Mouse (Mus musculus): ENCODE data around the gene Map2k6. TPM values are rescaled to one million over a fixed set of nuclear protein-coding genes. Genes with fewer than 3 reads are reported as not detected.
"Not testable (repeated sequence)": the region's sequence is repeated elsewhere in the genome, so short reads cannot be mapped to it uniquely, and the experiment has no call there.

The Map2k6 gene
- 26.7 and 27.3 TPM in 2 replicates for polyA plus RNA-seq (2014; fragmentation: Nextera tagmentation; extraction: Ambion mirVana)

DNA sequence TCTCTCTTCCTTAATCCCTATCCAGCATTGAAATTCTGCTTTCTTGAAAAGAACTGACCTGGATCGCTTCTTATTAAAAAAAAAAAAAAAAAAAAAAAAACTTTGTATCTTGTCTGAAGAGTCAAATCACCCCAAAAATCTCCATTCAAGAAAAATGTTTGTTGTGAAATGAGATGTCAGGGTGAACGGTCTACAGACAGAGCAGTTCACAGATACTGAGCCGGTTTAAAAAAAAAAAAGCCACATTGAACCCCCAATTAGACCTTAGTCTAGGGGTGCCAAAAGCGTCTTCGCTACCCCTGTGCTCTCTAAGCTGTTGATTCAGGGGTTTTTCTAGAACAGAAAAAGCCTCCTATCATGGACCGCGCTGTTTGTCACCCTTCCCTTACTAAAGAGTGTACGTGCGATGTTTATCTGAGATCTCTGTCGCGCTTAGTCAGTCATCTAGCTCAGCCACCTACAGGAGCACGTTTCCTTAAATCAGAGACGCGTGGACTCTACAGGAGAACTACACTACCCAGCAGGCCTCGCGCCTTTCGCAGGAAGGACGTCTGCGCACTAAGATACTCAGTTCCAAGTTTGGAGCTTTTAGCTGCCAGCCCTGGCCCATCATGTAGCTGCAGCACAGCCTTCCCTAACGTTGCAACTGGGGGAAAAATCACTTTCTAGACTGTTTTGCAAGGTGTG is at the start of gene Map2k6:
Gene Map2k6, plus strand, starts transcription at position 570 of the 687 bp plus-strand sequence.
- H3K27me3 ChIP-seq (ENCODE audit: control insufficient read depth, insufficient read depth, low read length) = no peaks in the 10 kb centered on the region
- peak; percentile 93; the same call in 1 of the 2 replicates for ATAC-seq (ENCODE audit: insufficient number of reproducible peaks, insufficient read depth, low FRiP score, low read depth)
- H3K27ac ChIP-seq (ENCODE audit: low read length) = peak within 1 kb of the TSS; percentile 39; the same call in 1 of the 2 replicates
- H3K9ac ChIP-seq (replicated peaks; ENCODE audit: low read depth, low read length) = peak within 1 kb of the TSS; percentile 29
- no peaks in the 10 kb centered on the region for H3K36me3 ChIP-seq (ENCODE audit: control insufficient read depth, insufficient read depth, low read length)
- peak within 1 kb of the TSS; percentile 47 for H3K4me2 ChIP-seq (replicated peaks; ENCODE audit: low read depth, low read length)
- H3K9me3 ChIP-seq (ENCODE audit: control insufficient read depth, low read depth, low read length) = no peaks in the 10 kb centered on the region
- peak within 1 kb of the TSS; percentile 48 for H3K4me3 ChIP-seq (ENCODE audit: low read depth, low read length)
- 9% methylated on average over 20 of the region's 20 CpGs for WGBS
- peaks cover 22% of the 10 kb centered on the region; the same call in 1 of the 2 replicates for H3K4me1 ChIP-seq (ENCODE audit: control insufficient read depth, insufficient read depth, low read length)

DNA sequence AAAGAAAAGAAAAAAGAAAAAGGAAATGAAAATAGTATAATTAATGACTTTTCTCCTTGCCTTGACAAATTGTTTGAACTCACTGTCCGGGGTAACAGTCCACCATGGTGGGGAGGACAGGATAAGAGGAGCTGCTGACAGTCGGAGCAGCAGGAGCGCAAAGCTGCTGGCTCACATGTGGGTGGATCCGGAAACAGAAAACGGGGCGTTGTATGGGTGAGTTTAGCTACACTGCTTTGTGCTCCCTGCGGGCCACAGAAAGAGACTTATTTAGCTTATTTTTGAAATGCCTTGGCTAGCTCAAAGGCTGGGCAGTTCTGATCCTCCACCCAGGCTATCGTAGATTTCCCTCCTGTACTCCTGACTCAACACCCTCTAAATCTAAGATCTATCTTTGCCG is 44.7 kb upstream of the Map2k6 start:
- H3K9me3 ChIP-seq (ENCODE audit: control insufficient read depth, low read depth, low read length) = no peaks in the 10 kb centered on the region
- H3K9ac ChIP-seq (replicated peaks; ENCODE audit: low read depth, low read length) = no peak overlapping the region
- no peak for ATAC-seq (ENCODE audit: insufficient number of reproducible peaks, insufficient read depth, low FRiP score, low read depth)
- WGBS = 71% methylated on average over 9 of the region's 9 CpGs
- no peak overlapping the region for H3K4me3 ChIP-seq (ENCODE audit: low read depth, low read length)
- no peaks in the 10 kb centered on the region for H3K4me1 ChIP-seq (ENCODE audit: control insufficient read depth, insufficient read depth, low read length)
- H3K27ac ChIP-seq (ENCODE audit: low read length) = no peak overlapping the region
- H3K27me3 ChIP-seq (ENCODE audit: control insufficient read depth, insufficient read depth, low read length) = no peaks in the 10 kb centered on the region
- no peaks in the 10 kb centered on the region for H3K36me3 ChIP-seq (ENCODE audit: control insufficient read depth, insufficient read depth, low read length)
- H3K4me2 ChIP-seq (replicated peaks; ENCODE audit: low read depth, low read length) = no peak overlapping the region

DNA sequence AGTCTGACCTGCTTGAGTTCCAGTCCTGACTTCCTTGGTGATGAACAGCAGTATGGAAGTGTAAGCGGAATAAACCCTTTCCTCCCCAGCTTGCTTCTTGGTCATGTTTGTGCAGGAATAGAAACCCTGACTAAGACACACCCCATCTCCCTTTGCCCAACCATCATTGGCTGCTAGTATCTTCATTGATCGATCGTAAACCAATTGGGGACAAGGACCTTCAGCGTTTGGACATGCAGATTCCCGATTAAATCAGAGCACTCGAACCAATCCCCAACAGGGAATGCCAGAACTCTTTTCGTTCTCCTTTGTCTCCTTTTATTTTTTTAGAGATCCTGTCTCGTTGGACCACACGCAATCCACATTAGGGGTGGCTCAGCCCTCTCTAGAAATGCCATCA is 43.8 kb upstream of the Map2k6 start:
- not testable (repeated sequence) for H3K9me3 ChIP-seq (ENCODE audit: control insufficient read depth, low read depth, low read length); H3K4me2 ChIP-seq (replicated peaks; ENCODE audit: low read depth, low read length); ATAC-seq (ENCODE audit: insufficient number of reproducible peaks, insufficient read depth, low FRiP score, low read depth); H3K27ac ChIP-seq (ENCODE audit: low read length); H3K36me3 ChIP-seq (ENCODE audit: control insufficient read depth, insufficient read depth, low read length); H3K9ac ChIP-seq (replicated peaks; ENCODE audit: low read depth, low read length); H3K4me1 ChIP-seq (ENCODE audit: control insufficient read depth, insufficient read depth, low read length); H3K4me3 ChIP-seq (ENCODE audit: low read depth, low read length); H3K27me3 ChIP-seq (ENCODE audit: control insufficient read depth, insufficient read depth, low read length)
- 83% methylated on average over 9 of the region's 9 CpGs for WGBS

DNA sequence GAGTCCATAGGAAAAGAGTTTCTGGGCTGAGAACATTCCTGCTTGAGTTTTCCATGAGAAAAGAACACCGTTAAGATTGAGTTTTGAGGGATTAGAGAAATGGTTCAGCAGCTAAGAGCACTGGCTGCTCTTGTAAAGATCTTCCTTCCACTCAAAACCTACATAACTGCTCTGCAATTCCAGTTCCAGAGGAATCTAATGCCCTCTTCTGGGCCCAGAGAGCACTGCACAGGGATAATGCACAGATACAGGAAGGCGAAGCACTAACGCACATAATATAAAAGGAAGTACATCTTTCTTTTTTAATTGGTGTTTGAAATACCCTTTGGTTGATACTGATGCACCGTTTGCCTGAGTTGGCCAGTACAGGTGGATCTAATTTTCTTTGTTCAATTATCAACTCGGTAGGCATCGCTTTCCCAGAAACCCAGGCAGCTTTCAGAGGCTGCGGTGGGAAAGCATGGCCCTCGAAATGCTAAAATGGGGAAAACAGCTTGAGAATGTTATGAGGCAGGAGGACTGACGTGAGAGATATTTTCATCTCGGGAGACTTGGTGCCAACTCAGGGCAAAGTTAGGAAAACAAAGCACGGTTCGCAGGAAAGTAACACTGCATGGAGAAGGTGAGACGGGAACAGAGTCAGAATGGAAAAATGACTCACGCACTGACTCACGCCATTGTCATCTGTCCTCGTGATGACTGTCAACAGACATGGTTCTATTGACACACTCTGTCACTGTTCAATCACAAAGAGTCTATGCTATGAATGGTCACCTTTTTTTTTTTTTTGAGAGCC is 41.0 kb upstream of the Map2k6 start:
- no peak for ATAC-seq (ENCODE audit: insufficient number of reproducible peaks, insufficient read depth, low FRiP score, low read depth)
- no peaks in the 10 kb centered on the region for H3K27me3 ChIP-seq (ENCODE audit: control insufficient read depth, insufficient read depth, low read length)
- no peak overlapping the region for H3K27ac ChIP-seq (ENCODE audit: low read length)
- H3K9ac ChIP-seq (replicated peaks; ENCODE audit: low read depth, low read length) = no peak overlapping the region
- WGBS = 72% methylated on average over 16 of the region's 16 CpGs
- no peak overlapping the region for H3K4me3 ChIP-seq (ENCODE audit: low read depth, low read length)
- no peaks in the 10 kb centered on the region for H3K36me3 ChIP-seq (ENCODE audit: control insufficient read depth, insufficient read depth, low read length)
- no peak overlapping the region for H3K4me2 ChIP-seq (replicated peaks; ENCODE audit: low read depth, low read length)
- H3K4me1 ChIP-seq (ENCODE audit: control insufficient read depth, insufficient read depth, low read length) = no peaks in the 10 kb centered on the region
- no peaks in the 10 kb centered on the region for H3K9me3 ChIP-seq (ENCODE audit: control insufficient read depth, low read depth, low read length)

DNA sequence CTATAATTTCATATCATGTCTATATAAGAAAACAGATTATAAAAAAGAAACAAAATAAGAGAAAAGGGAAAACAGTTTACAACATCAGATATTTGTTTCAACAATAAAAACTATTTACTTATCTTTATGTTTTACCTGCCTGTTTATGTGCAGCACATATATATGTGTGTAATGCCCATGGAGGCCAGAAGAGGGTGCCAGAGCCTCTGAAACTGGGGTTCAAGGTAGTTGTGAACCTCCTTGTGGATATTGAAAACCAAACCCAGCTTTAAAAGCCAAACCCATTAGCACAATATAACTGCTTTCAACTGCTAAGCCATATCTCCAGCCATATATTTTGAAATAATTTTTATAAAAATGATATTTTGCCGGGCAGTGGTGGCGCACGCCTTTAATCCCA is 33.9 kb upstream of the Map2k6 start:
- no peaks in the 10 kb centered on the region for H3K27me3 ChIP-seq (ENCODE audit: control insufficient read depth, insufficient read depth, low read length)
- H3K36me3 ChIP-seq (ENCODE audit: control insufficient read depth, insufficient read depth, low read length) = no peaks in the 10 kb centered on the region
- ATAC-seq (ENCODE audit: insufficient number of reproducible peaks, insufficient read depth, low FRiP score, low read depth) = no peak
- H3K9ac ChIP-seq (replicated peaks; ENCODE audit: low read depth, low read length) = no peak overlapping the region
- H3K4me3 ChIP-seq (ENCODE audit: low read depth, low read length) = no peak overlapping the region
- no peak overlapping the region for H3K27ac ChIP-seq (ENCODE audit: low read length)
- H3K4me1 ChIP-seq (ENCODE audit: control insufficient read depth, insufficient read depth, low read length) = no peaks in the 10 kb centered on the region
- H3K4me2 ChIP-seq (replicated peaks; ENCODE audit: low read depth, low read length) = no peak overlapping the region
- H3K9me3 ChIP-seq (ENCODE audit: control insufficient read depth, low read depth, low read length) = no peaks in the 10 kb centered on the region
- 75% methylated on average over 3 of the region's 3 CpGs for WGBS

DNA sequence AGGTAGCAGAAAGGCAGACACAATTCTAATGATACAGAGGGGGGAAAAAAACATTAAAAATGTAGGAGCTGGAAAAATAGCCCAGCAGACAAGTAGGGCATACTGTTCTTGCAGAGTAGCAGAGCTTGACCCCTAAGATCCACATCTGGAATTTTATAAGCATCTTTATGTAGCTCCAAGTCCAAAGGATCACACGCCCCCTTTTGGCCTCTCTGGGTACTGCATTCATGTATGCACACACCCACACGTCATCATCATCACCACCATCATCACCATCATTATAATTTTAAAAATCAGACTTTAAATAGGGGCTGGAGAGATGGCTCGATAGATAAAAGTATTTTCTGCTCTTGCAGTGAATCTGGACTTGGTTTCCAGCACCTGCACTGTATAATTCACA is 32.0 kb upstream of the Map2k6 start:
- Histone ChIP-seq H3K27me3 (ENCODE audit: control insufficient read depth, insufficient read depth, low read length) (no peaks in the 10 kb centered on the region), H3K27ac (ENCODE audit: low read length) (no peak overlapping the region), H3K4me3 (ENCODE audit: low read depth, low read length) (no peak overlapping the region), H3K9me3 (ENCODE audit: control insufficient read depth, low read depth, low read length) (no peaks in the 10 kb centered on the region), H3K36me3 (ENCODE audit: control insufficient read depth, insufficient read depth, low read length) (no peaks in the 10 kb centered on the region), H3K4me2 (replicated peaks; ENCODE audit: low read depth, low read length) (no peak overlapping the region), H3K4me1 (ENCODE audit: control insufficient read depth, insufficient read depth, low read length) (no peaks in the 10 kb centered on the region), H3K9ac (replicated peaks; ENCODE audit: low read depth, low read length) (no peak overlapping the region)
- ATAC-seq (ENCODE audit: insufficient number of reproducible peaks, insufficient read depth, low FRiP score, low read depth) = no peak
- 71% methylated on average over 3 of the region's 3 CpGs for WGBS

DNA sequence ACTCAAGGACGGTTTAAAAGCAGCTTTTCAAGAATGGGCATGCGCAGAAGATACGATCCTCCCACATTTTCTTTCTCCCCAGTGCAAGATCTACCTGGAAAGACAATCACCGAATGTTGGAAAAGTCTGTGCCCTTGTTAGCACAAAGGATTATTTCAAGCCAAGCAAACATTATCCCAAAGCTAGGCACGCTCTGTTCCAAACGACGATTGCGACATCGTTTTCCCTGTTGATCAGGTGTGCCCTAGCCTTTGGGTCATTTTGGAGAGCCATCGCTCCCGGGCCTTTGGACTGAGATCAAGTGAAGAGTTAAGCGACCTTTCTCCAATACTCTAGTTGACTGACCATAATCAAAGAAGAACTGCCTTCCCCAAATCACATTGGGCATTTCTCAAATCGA is 31.3 kb upstream of the Map2k6 start:
- Histone ChIP-seq H3K4me3 (ENCODE audit: low read depth, low read length) (no peak overlapping the region), H3K27me3 (ENCODE audit: control insufficient read depth, insufficient read depth, low read length) (no peaks in the 10 kb centered on the region), H3K4me1 (ENCODE audit: control insufficient read depth, insufficient read depth, low read length) (no peaks in the 10 kb centered on the region), H3K36me3 (ENCODE audit: control insufficient read depth, insufficient read depth, low read length) (no peaks in the 10 kb centered on the region), H3K9me3 (ENCODE audit: control insufficient read depth, low read depth, low read length) (no peaks in the 10 kb centered on the region), H3K4me2 (replicated peaks; ENCODE audit: low read depth, low read length) (no peak overlapping the region), H3K27ac (ENCODE audit: low read length) (no peak overlapping the region), H3K9ac (replicated peaks; ENCODE audit: low read depth, low read length) (no peak overlapping the region)
- WGBS = 89% methylated on average over 13 of the region's 13 CpGs
- ATAC-seq (ENCODE audit: insufficient number of reproducible peaks, insufficient read depth, low FRiP score, low read depth) = no peak

DNA sequence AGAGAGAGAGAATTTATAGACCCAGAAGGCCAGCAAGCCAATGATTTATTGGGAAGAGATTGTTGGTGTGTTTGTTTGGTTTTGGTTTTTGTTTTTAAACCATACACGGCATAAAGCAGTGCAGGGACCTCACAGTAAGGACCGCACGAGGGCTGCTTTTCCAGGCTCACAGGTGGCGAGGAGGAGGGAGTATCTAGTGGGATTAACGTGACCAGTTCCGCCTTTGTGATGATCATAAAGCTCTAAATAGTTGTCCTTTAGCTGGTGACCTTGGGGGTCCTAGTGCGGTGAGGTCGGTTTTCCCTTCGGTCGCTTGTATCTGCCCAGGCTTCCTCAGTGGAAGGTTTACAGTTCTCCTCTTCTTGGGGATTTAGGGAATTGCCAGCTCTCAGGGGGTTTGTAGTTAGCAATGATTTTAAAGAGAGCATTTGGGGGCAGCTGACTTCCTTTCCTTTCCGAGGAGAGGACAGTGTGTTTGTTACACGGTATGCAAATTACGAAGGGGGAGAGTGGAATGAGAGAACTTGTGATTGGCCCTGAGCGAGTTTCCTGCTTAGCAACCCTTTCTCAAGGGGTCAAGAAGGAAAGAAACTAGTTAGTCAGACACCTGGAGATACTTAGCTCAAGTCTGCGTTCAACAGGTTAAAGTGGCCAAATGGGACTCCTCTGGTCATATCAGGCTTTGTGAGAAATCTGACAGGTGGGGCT is 29.5 kb upstream of the Map2k6 start:
- no peak overlapping the region for H3K4me2 ChIP-seq (replicated peaks; ENCODE audit: low read depth, low read length)
- no peak for ATAC-seq (ENCODE audit: insufficient number of reproducible peaks, insufficient read depth, low FRiP score, low read depth)
- H3K36me3 ChIP-seq (ENCODE audit: control insufficient read depth, insufficient read depth, low read length) = no peaks in the 10 kb centered on the region
- H3K27me3 ChIP-seq (ENCODE audit: control insufficient read depth, insufficient read depth, low read length) = no peaks in the 10 kb centered on the region
- no peak overlapping the region for H3K27ac ChIP-seq (ENCODE audit: low read length)
- WGBS = 17% methylated on average over 15 of the region's 15 CpGs
- no peak overlapping the region for H3K4me3 ChIP-seq (ENCODE audit: low read depth, low read length)
- no peaks in the 10 kb centered on the region for H3K4me1 ChIP-seq (ENCODE audit: control insufficient read depth, insufficient read depth, low read length)
- no peak overlapping the region for H3K9ac ChIP-seq (replicated peaks; ENCODE audit: low read depth, low read length)
- no peaks in the 10 kb centered on the region for H3K9me3 ChIP-seq (ENCODE audit: control insufficient read depth, low read depth, low read length)

Data from stomach, embryonic 14.5 days (tissue).